Mouse (Mus musculus) forebrain, embryonic 11.5 days (tissue): Measurements from ENCODE around the gene Baiap3. TPM values are rescaled to one million over a fixed set of nuclear protein-coding genes. Genes with fewer than 3 reads are reported as not detected.

Experiments used
- ATAC-seq: fragments of 200-750 bp; cut with Nextera tagmentation; replicated peaks from 2 replicates; pipeline ENCODE4 v1.8.0; 2017; ENCODE audit warnings: moderate TSS enrichment; ENCODE audit not compliant: low FRiP score
- DNase-seq: peaks from one replicate; pipeline ENCODE4 v3.0.0-alpha.2; 2017; ENCODE audit warnings: low spot score
- H3K27ac ChIP-seq: fragments of 300-500 bp; sonication (generic); 2 replicates; pipeline ENCODE4 v1.5.1; 2014; ENCODE audit warnings: low read depth, low read length
- H3K27me3 ChIP-seq: fragments of 300-500 bp; sonication (generic); 2 replicates; pipeline ENCODE4 v1.6.1; 2014; ENCODE audit warnings: mild to moderate bottlenecking, low read length, mixed read lengths; ENCODE audit not compliant: control insufficient read depth, insufficient read depth
- H3K36me3 ChIP-seq: fragments of 300-500 bp; sonication (generic); 2 replicates; pipeline ENCODE4 v1.6.1; 2014; ENCODE audit warnings: mild to moderate bottlenecking, low read length, moderate library complexity, mixed read lengths; ENCODE audit not compliant: control insufficient read depth, insufficient read depth
- H3K4me1 ChIP-seq: fragments of 300-500 bp; sonication (generic); replicated peaks from 2 replicates; pipeline ENCODE4 v1.6.1; 2014; ENCODE audit warnings: low read length, mixed read lengths; ENCODE audit not compliant: control insufficient read depth, insufficient read depth
- H3K4me2 ChIP-seq: fragments of 300-500 bp; sonication (generic); 2 replicates; pipeline ENCODE4 v1.6.1; 2014; ENCODE audit warnings: low read depth, mild to moderate bottlenecking, low read length, moderate library complexity, mixed read lengths; ENCODE audit not compliant: severe bottlenecking
- H3K4me3 ChIP-seq: fragments of 300-500 bp; sonication (generic); 2 replicates; pipeline ENCODE4 v1.5.1; 2014; ENCODE audit warnings: low read depth, low read length
- H3K9ac ChIP-seq: fragments of 300-500 bp; sonication (generic); 2 replicates; pipeline ENCODE4 v1.6.1; 2014; ENCODE audit warnings: low read length
- H3K9me3 ChIP-seq: fragments of 300-500 bp; sonication (generic); 2 replicates; pipeline ENCODE4 v1.6.1; 2016; ENCODE audit warnings: low read length, mixed read lengths; ENCODE audit not compliant: control insufficient read depth
- WGBS: fragments of 180-500 bp; shearing (Covaris S2); extraction: QIAGEN DNeasy Blood & Tissue Kit; methylation state at CpG from one replicate; pipeline ENCODE4 v1.1.7; 2014; 5-methylcytosine and 5-hydroxymethylcytosine counted together
- polyA plus RNA-seq: library from polyadenylated mRNA; unstranded; fragments of >200 nt; fragmentation: Nextera tagmentation; extraction: Ambion mirVana; gene quantifications from 2 replicates; pipeline ENCODE4 v1.2.1, GENCODE M21; 2014

Gene Baiap3
- polyA plus RNA-seq, 1 experiment from 2014 or later: 1.2 TPM

- Histone ChIP-seq H3K36me3 (no peaks in the 10 kb centered on the region), H3K4me2 (peak within 1 kb of the TSS; percentile 55), H3K4me3 (peak within 1 kb of the TSS; percentile 99), H3K27ac (peak within 1 kb of the TSS; percentile 97), H3K9ac (peak within 1 kb of the TSS; percentile 100), H3K27me3 (no peaks in the 10 kb centered on the region), H3K4me1 (peaks cover 9% of the 10 kb centered on the region), H3K9me3 (no peaks in the 10 kb centered on the region)
- WGBS: 83% methylated on average over 9 of the region's 9 CpGs
- no peak for ATAC-seq
- no peak for DNase-seq
Measured at GRCm38 (mm10) chr17:25274571-25275346, 18.6 kb upstream of the Baiap3 start, which contains the start of gene Ube2i. Ube2i (minus strand) TSS chr17:25274622.

- H3K4me3 ChIP-seq: peak overlapping the region; percentile 99
- peak overlapping the region; percentile 55 for H3K4me2 ChIP-seq
- peaks cover 1% of the 10 kb centered on the region; the same call in 1 of the 2 replicates for H3K36me3 ChIP-seq
- 1% methylated on average over 41 of the region's 45 CpGs for WGBS
- H3K27me3 ChIP-seq: no peaks in the 10 kb centered on the region
- peak overlapping the region; percentile 97 for H3K27ac ChIP-seq
- H3K4me1 ChIP-seq: peaks cover 9% of the 10 kb centered on the region
- peak; percentile 96 for DNase-seq
- ATAC-seq: peak; percentile 89
- no peaks in the 10 kb centered on the region for H3K9me3 ChIP-seq
- H3K9ac ChIP-seq: peak overlapping the region; percentile 100
Measured at GRCm38 (mm10) chr17:25273706-25274501, 17.7 kb upstream of the Baiap3 start.

GRCm38 (mm10) chr17:25272951-25273705 is 17.0 kb upstream of the Baiap3 start:
- H3K4me3 ChIP-seq: peak overlapping the region; percentile 99
- H3K4me2 ChIP-seq: peak overlapping the region; percentile 89
- H3K9ac ChIP-seq: peak overlapping the region; percentile 100
- H3K27me3 ChIP-seq: no peaks in the 10 kb centered on the region
- H3K4me1 ChIP-seq: peaks cover 9% of the 10 kb centered on the region
- ATAC-seq (peak; percentile 92), DNase-seq (peak; percentile 94)
- under 1% methylated on average over 76 of the region's 92 CpGs for WGBS
- H3K9me3 ChIP-seq: no peaks in the 10 kb centered on the region
- peaks cover 8% of the 10 kb centered on the region for H3K36me3 ChIP-seq
- peak overlapping the region; percentile 97 for H3K27ac ChIP-seq

GRCm38 (mm10) chr17:25272326-25272725 is 16.2 kb upstream of the Baiap3 start:
- WGBS: 1% methylated on average over 10 of the region's 10 CpGs
- Histone ChIP-seq H3K4me1 (peaks cover 9% of the 10 kb centered on the region), H3K27me3 (no peaks in the 10 kb centered on the region), H3K9ac (peak overlapping the region; percentile 100), H3K4me2 (peak overlapping the region; percentile 89), H3K9me3 (no peaks in the 10 kb centered on the region), H3K4me3 (peak overlapping the region; percentile 99), H3K36me3 (peaks cover 16% of the 10 kb centered on the region), H3K27ac (peak overlapping the region; percentile 97; the same call in 1 of the 2 replicates)
- DNase-seq (no peak), ATAC-seq (no peak)

GRCm38 (mm10) chr17:25270795-25271335 is 14.7 kb upstream of the Baiap3 start:
- Histone ChIP-seq H3K36me3 (peaks cover 28% of the 10 kb centered on the region), H3K4me2 (peak overlapping the region; percentile 89), H3K4me3 (peak overlapping the region; percentile 99), H3K27me3 (no peaks in the 10 kb centered on the region), H3K4me1 (peaks cover 9% of the 10 kb centered on the region), H3K9ac (peak overlapping the region; percentile 12; the same call in 1 of the 2 replicates), H3K27ac (no peak overlapping the region), H3K9me3 (no peaks in the 10 kb centered on the region)
- ATAC-seq (no peak), DNase-seq (no peak)
- 88% methylated on average over 2 of the region's 2 CpGs for WGBS

- Histone ChIP-seq H3K36me3 (peaks cover 51% of the 10 kb centered on the region), H3K27me3 (no peaks in the 10 kb centered on the region), H3K9me3 (no peaks in the 10 kb centered on the region), H3K27ac (no peak overlapping the region), H3K9ac (no peak overlapping the region), H3K4me1 (no peaks in the 10 kb centered on the region), H3K4me3 (no peak overlapping the region), H3K4me2 (no peak overlapping the region)
- ATAC-seq (no peak), DNase-seq (no peak)
- WGBS: 84% methylated on average over 3 of the region's 3 CpGs
Measured at GRCm38 (mm10) chr17:25264453-25264852, 8.3 kb upstream of the Baiap3 start.

- no peak overlapping the region for H3K9ac ChIP-seq
- DNase-seq: no peak
- WGBS: 69% methylated on average over 6 of the region's 6 CpGs
Measured at GRCm38 (mm10) chr17:25257804-25258261, 1.7 kb upstream of the Baiap3 start.

GRCm38 (mm10) chr17:25255110-25255509 is 1.1 kb downstream of the Baiap3 start:
- peaks cover 3% of the 10 kb centered on the region; the same call in 1 of the 2 replicates for H3K36me3 ChIP-seq
- no peak overlapping the region for H3K27ac ChIP-seq
- H3K9ac ChIP-seq: no peak overlapping the region
- no peak overlapping the region for H3K4me2 ChIP-seq
- DNase-seq (no peak), ATAC-seq (no peak)
- H3K9me3 ChIP-seq: no peaks in the 10 kb centered on the region
- peaks cover 19% of the 10 kb centered on the region for H3K27me3 ChIP-seq
- 72% methylated on average over 2 of the region's 2 CpGs for WGBS
- peaks cover 24% of the 10 kb centered on the region for H3K4me1 ChIP-seq
- no peak overlapping the region for H3K4me3 ChIP-seq

More at GRCm38 (mm10) chr17:25257804-25258261, 1.7 kb upstream of the Baiap3 start:
- Histone ChIP-seq H3K27ac (no peak overlapping the region), H3K36me3 (peaks cover 8% of the 10 kb centered on the region), H3K4me1 (peaks cover 21% of the 10 kb centered on the region), H3K4me2 (no peak overlapping the region), H3K4me3 (no peak overlapping the region), H3K27me3 (peaks cover 19% of the 10 kb centered on the region), H3K9me3 (no peaks in the 10 kb centered on the region)
- ATAC-seq: no peak
